Comparison of ENCODE assay signal across 20 mouse cellular contexts in the genomic region with DNA sequence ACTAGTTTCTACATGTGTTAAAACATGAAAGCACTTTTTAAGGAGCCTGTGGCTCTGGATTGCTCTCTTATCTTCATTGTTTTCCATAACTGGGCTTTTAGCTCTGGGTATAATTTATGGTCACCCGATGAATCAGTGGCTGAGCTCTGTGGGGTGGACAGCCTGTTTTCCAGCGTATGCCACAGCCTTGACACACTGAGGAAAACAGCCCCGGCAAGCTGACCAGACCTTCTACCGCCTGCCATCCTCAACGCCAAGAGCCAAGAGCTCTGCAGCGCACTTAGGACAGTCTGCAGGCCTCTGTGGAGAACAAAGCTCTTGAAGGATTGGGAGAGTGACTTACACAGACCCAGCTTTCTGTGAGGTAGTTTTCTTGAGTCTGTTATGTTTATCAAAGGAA. TPM values are rescaled to one million over a fixed set of nuclear protein-coding genes. Genes with fewer than 3 reads are reported as not detected.
A peak's percentile ranks its signal among the peaks of the same experiment; 100 is the strongest.
DNase-seq lines count a peak whose midpoint lies in the region; ATAC-seq lines count a peak whose summit lies in the region.
"Had no signal": no experiment of that assay in that cellular context is flagged by ENCODE, and none has a peak within 500 bp of the region (broad histone marks: within the 10 kb centered on the region; RNA-seq: fewer than 3 reads in every experiment).

No protein-coding gene starts in this region.

- no peak for ATAC-seq in kidney, embryonic 15.5 days (replicated peaks; ENCODE audit: low FRiP score)
- ATAC-seq: forebrain, embryonic 13.5 days; liver, postnatal 0 days had no signal

- H3K9ac ChIP-seq in kidney, embryonic 15.5 days = no peak overlapping the region
- H3K9ac ChIP-seq: embryonic facial prominence, embryonic 12.5 days; forebrain, embryonic 13.5 days; liver, postnatal 0 days had no signal

- H3K4me1 ChIP-seq in kidney, embryonic 15.5 days = peaks cover 44% of the 10 kb centered on the region
- H3K4me1 ChIP-seq: embryonic facial prominence, embryonic 12.5 days; forebrain, embryonic 13.5 days; hindbrain, embryonic 10.5 days; limb, embryonic 10.5 days; midbrain, embryonic 10.5 days had no signal

- H3K4me2 ChIP-seq in kidney, embryonic 15.5 days = no peak overlapping the region
- H3K4me2 ChIP-seq: embryonic facial prominence, embryonic 12.5 days; forebrain, embryonic 13.5 days had no signal

- H3K27ac ChIP-seq in kidney, embryonic 15.5 days = peak overlapping the region; percentile 66; the same call in 1 of the 2 replicates
- H3K27ac ChIP-seq: embryonic facial prominence, embryonic 12.5 days; forebrain, embryonic 13.5 days; hindbrain, embryonic 10.5 days; limb, embryonic 10.5 days; midbrain, embryonic 10.5 days had no signal

- H3K36me3 ChIP-seq in kidney, embryonic 15.5 days = 0 out of 2 replicates have a peak, but pooled peaks cover 25% of the 10 kb centered on the region

- H3K9me3 ChIP-seq in kidney, embryonic 15.5 days (replicated peaks) = no peaks in the 10 kb centered on the region
- H3K9me3 ChIP-seq: embryonic facial prominence, embryonic 12.5 days; forebrain, embryonic 13.5 days; hindbrain, embryonic 10.5 days; limb, embryonic 10.5 days; midbrain, embryonic 10.5 days had no signal

- H3K4me3 ChIP-seq in kidney, embryonic 15.5 days (replicated peaks) = no peak overlapping the region
- H3K4me3 ChIP-seq: embryonic facial prominence, embryonic 12.5 days; erythroblast, embryonic 14.5 days; forebrain, embryonic 13.5 days; hindbrain, embryonic 10.5 days; limb, embryonic 10.5 days; midbrain, embryonic 10.5 days had no signal

- DNase-seq in kidney, postnatal 25 days = no peak
- DNase-seq in ovary, postnatal 36 days (ENCODE audit: low spot score) = peak; percentile 49
- no peak for DNase-seq in ovary, postnatal 14 days (ENCODE audit: low spot score)
- DNase-seq in adrenal gland, postnatal 25 days = peak; percentile 60
- no peak for DNase-seq in Muller cell, postnatal 12 days (ENCODE audit: inconsistent ontology term)
- no peak for DNase-seq in layer of hippocampus, postnatal 36 days
- DNase-seq: gastrocnemius, postnatal 36 days; kidney, adult 9 months; layer of hippocampus, adult 9-11 months; liver, postnatal 0 days; lung, postnatal 36 days; thymus, postnatal 36 days had no signal

- no peaks in the 10 kb centered on the region for H3K27me3 ChIP-seq in kidney, embryonic 15.5 days
- H3K27me3 ChIP-seq: embryonic facial prominence, embryonic 12.5 days; forebrain, embryonic 13.5 days; Patski had no signal

- WGBS in kidney, embryonic 15.5 days = 69% methylated on average over 6 of the region's 6 CpGs

RNA-seq across cellular contexts. Expression of a gene that starts 17.4 kb away (rescaled TPM):
- polyA plus RNA-seq in kidney, embryonic 15.5 days (2015; fragmentation: Nextera tagmentation; extraction: Ambion mirVana) = 139 and 154 TPM in 2 replicates
- 126 and 128 TPM in 2 replicates for total RNA-seq in adrenal gland, postnatal 25 days (2021)
- 10 to 100 TPM; 64.7 to 68.5 TPM for total RNA-seq in layer of hippocampus, postnatal 36 days (2021)

RNA-seq across cellular contexts. Expression of a gene that starts 17.9 kb away (rescaled TPM):
- polyA plus RNA-seq in kidney, embryonic 15.5 days (2015; fragmentation: Nextera tagmentation; extraction: Ambion mirVana) = 14.6 and 15.4 TPM in 2 replicates
- total RNA-seq in adrenal gland, postnatal 25 days (2021) = 13.9 and 14.0 TPM in 2 replicates
- 1 to 10 TPM; 5.6 to 6.2 TPM for total RNA-seq in layer of hippocampus, postnatal 36 days (2021)

Comparison
In these comparisons a context has a peak if more than half of its experiments do, and no peak if none do; other contexts are left out.
1. DNase-seq: peak in ovary, postnatal 36 days (single experiment) and adrenal gland, postnatal 25 days (single experiment); none in kidney, postnatal 25 days (0 of 2), ovary, postnatal 14 days (single experiment), Muller cell, postnatal 12 days (single experiment) and layer of hippocampus, postnatal 36 days (0 of 2).